Mouse (Mus musculus) megakaryocyte-erythroid progenitor cell, adult 5-6 weeks (primary cell): ENCODE results near the gene Srd5a1. TPM values are rescaled to one million over a fixed set of nuclear protein-coding genes. Genes with fewer than 3 reads are reported as not detected.
"Not testable (repeated sequence)": the region's sequence is repeated elsewhere in the genome, so short reads cannot be mapped to it uniquely, and the experiment has no call there.

ENCODE experiments used
- ATAC-seq: replicated peaks from 2 replicates; pipeline ENCODE4 v1.8.0; 2016; ENCODE audit warnings: mild to moderate bottlenecking, inconsistent platforms; ENCODE audit not compliant: severe bottlenecking, poor library complexity, low FRiP score, low TSS enrichment
- total RNA-seq, 2 experiments: library from RNA; stranded (forward) in 1 of 2; stranded (reverse) in 1 of 2; fragments of 200-1000, 215-1000 nt in 1 of 2; fragments of >200 nt in 1 of 2; fragmentation: Nextera tagmentation in 1 of 2; gene quantifications; 2 replicates each; pipeline ENCODE4 v1.2.3; 2014 to 2017

Gene Srd5a1
- total RNA-seq (2014; fragmentation: Nextera tagmentation) (3.8 and 4.7 TPM in 2 replicates), total RNA-seq (2017) (2.6 and 3.0 TPM in 2 replicates)

DNA sequence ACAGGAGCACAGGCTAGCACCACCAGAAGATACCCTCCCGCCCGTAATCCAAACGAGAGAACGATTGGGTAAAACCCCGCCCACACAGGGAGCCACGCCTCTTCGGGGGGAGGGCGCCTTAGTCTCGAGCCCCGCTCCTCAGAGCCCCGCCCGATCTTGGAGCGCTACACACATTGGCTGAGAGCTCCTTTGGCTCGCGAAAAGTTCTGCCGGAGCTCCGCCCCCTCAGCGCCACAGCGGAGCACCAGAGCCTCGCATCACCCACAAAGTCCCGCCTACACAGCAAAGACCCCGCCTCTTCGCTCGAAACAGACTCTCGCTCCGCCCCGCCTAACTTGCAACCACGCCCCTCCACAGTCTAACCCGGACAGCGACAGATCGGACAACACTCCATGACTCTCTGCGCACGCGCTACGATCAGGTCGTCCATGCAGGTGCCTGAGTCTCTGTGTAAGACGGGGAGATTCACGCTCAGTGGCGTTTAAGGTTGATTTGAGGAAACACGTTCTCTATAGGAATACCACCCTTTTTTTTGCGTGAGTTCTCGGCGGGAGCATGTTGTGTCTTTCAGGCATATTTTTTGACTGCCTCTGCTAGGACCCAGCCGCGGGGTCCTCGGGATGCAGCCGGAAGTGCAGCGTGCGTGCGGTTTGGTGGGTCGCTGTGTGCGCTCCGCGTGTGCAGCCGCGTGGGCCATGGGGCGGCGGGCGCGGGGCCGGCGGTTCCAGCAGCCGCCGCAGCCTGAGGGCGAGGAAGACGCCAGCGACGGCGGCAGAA, at the start of gene Srd5a1:
TSS of gene Srd5a1 (minus strand) at position 45 of the 777 bp plus-strand sequence.
- peak; percentile 94 for ATAC-seq

DNA sequence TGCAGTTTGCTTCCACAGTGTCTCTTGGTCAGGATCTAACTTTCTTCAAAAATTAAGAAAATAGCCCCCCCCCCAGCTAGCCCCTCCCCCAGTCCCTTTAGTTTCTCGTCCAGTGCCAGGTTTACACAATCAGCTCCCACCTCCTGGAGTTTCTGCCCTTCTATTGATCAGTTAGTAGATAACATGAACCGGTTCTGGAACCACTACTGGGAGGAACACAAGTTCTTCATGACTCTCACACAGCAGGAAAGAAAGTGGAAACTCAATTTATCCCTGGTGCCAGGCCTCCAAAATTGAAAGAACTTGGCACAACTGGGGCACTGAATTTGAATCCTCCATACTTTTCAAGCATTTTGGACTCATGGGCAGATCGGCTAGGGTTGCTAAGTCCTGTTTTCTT, 43.3 kb upstream of the Srd5a1 start:
- no peak for ATAC-seq

DNA sequence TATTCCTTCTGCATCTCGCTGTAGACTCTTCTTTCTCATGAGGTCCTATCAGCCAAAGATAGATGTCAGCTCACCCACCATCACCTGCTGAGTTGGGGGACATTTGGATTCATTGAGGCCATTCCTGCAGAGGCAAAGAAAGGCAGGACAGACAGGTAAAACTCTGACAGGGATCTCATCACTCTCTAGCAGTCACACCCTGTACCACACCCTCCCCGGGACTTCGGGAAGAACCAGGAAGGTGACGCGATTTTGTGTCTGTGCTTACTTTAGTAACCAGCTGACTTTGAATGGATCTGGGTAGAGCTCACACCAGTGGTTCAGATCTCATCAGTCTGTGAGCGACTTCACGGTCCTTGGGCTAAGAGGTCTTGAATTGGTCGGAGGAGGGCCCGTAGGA, 35.2 kb upstream of the Srd5a1 start:
- no peak for ATAC-seq

DNA sequence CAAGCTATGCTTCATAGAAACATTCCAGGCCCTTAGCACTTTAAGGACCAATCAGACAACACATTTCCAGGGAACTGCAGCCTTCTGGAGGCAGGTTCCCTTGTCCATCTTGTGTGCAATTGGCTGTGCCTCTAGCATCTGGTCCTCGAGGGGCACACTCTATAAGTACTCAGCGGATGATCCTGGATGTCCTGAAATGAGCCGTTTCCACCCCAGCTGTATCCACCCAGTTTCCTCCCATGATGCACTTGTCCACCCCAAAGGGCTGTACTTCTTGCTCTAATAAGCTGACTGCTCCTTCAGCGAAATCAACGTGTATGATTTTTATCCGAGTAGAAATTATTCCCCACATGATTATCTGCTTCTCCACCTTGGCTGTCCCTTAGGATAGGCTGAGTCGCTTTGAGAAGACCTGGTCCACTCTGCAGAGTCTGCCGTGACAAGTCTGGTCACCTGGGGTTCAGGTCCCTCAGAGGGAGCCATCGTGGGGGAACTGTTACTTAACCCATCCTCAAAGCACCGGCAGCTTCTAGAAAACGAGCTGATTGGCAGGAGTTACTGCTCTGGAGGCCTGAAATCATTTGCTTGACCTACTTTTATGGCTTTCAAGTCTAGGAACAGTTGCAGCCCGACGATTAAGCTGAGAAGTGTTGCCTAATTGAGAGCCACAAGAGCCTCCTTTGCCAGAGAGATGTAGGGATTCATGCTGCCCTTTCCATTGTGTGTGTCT, 34.6 kb upstream of the Srd5a1 start:
- ATAC-seq, result no peak

DNA sequence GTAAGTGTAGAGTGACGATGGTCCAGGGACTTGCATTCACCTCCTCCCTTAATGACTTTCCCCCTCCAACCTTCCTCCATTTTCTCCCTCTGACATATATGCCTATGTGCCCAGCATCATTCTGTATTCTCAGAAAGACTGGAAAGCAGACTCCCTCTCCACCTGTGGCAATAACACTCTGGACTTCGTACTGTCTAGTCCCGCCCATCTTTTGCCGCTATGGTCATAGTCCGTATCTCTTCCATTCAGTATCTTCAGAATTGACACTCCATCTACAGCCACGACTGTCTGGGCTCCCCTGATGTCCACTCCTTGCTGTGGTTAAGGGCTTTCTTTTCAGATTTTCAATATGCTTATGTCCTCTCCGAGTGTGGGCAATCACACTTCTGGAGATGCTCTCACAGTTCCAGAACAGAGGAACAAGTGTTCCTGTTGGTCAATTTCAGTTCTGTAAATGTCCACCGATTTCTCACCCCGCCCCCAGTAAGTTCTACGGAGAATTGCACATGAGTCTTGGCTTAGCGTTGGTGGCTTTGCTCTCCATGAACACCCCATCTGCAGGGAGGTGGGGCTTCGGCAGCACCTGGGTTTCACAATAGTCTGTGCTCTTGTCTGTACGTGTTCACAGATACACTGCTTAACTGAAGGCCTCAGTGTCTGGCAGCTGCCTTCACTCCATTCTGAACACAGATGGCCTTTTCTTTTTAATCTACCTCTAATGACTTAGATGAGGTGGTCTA, 33.4 kb upstream of the Srd5a1 start:
- no peak for ATAC-seq

DNA sequence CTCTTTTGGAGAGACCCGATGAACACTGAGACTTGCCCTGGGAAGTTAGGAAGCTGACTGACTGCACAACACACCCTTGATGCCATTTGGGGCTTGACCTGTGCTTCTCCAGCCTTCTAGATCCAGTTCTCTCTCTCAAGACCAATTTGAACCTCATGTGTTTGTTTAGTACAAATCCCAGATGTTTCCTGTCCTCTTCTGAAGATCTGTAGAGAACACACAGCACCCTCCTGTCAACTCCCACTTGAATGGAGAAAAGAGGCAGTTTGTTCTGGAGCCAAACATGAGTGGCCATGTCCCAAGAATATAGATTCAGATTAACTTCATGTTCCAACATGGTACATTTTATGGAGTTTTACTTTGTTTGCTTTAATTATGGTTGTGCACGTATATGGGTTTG, 32.7 kb upstream of the Srd5a1 start:
- no peak for ATAC-seq

DNA sequence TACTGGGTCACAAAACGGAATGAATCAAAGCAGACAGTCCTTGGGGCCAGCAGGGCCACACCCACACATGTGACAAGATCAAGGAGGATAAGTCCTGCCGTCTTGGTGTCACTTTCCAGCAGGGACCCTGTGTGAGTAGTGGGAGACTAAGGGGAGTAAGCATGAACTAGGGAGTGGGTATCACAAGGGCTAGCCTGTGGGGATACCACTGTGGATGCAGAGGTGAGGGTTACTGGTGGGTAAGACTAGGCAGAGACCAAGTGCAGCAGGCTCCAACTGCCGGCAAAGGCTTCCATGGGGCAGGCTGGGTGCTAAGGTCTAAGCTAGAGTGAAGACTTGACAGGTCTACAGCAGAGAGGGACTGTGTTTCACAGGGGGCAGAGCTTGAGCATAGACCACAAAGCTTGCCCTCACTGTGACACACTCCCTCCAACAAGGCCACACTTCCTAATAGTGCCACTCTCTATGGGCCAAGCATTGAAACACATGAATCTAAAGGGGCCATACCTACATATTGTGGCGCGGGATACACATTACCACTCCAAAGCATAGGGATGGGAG, 31.5 kb upstream of the Srd5a1 start:
- ATAC-seq, result peak; percentile 35

DNA sequence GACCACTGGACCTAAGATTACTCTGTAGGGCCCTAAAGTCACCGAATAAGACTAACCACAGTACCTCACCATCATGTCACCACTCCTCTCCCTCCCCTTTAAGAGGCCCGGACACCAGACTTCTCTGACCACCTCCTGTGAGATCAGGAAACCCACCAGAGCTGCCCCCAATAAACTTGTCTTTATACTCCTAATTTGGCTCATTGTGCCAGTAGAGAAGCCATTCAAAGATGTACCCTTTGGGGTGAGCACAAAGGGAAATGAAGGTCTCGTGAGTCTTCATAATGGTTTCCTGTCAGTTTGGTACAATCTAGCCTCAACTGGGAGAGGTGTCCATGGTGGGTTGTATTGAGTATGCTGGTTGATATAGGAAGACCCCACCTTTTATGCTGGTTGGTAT, 29.8 kb upstream of the Srd5a1 start:
- ATAC-seq, result no peak

DNA sequence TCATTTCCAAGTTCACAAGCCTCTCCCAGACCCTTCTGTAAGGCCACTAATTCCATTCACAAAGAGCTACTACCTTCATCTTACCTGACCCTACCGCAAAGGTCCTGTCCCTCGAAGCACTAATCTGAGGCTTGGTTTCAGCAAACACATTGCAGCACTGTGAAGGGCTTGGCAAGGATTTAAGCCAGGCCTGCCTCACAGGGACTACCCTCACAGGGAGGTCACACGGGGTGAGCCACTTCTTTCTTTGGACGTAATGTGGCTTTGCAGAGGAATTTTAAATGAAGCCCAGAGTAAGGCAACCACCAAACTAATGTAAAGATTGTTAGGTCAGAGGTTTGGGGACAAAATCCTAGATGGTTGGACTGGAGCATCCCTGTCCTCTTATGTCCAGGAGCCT, 29.3 kb upstream of the Srd5a1 start:
- ATAC-seq, result no peak

DNA sequence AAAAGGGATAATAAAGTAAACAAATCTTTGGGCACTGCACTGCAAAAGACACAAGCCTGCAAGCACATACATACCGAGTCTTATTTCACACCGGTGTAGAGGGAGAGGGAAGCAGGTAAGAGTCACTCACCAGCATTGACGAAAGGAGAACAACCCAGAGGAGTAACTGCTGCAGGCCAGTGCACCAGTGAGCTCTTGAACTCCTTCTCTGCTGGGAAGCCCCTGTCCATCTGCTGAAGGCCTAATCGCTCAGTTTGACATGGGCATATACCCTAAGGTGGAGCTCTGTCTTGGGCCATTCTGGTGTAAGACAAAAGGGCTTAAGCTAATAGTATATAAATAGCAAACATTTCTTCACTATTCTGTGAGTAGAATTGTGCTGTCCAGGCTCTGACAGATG, 28.9 kb upstream of the Srd5a1 start:
- ATAC-seq, result no peak

DNA sequence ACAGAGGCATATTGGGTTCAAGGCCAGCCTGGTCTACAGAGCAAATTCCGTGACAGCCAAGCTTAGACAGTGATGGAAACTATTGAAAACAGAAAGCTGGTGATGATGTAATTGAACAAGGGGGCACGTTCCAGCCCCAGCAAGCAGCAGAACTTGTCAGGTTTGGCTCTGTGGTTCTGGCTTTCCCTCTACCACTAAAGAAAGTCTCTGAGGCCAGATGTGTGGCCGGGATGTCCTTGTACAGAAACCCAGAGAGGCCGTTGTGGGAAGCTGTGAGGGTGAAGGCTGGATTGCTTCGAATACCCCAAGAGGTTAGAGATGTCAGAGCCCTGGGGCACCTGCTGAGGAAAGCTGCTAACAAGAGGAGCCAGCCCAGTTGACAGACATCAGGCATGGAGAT, 28.0 kb upstream of the Srd5a1 start:
- no peak for ATAC-seq

DNA sequence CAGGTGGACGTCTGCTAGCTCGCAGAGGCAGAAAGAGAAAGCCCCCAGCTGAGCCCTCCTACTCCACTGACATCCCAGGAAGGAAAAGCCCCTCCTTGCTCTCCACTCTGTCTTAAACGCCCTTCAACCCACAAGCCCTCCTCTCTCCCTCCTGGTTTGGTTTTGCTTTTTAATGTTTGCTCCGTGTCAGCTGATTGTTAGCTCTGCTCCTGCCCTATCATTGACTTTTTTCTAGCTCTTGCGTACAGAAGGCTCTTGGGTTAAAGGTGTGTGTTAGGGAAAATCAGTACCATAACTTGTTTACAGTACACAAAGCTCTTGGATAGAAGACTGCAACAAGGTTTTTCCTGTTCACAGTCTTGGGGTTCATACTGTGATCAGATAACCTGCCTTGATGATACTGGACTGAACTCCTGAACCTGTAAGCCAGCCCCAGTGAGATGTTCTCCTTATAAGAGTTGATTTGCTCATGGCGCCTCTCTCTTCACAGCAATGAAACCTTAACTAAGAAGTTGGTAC, 26.9 kb upstream of the Srd5a1 start:
- ATAC-seq, result no peak

DNA sequence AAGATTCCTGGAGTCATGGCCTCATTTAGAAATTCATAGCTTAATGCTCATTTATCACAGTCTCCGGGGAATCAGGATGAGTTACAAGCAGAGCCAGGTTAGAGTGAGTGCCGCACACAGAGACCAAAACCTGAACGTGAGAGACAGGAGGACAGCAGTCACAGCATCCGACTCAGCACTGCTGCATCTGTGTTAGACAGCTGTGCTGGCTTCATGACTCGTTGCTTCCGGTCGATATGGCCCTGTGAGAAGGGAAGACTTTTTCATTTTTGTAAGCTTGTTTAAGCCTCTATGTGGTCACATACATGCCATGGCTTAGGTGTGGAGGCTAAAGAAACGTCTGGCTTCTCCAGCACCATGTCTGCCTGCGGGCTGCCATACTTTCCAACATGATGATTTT, 26.4 kb upstream of the Srd5a1 start:
- ATAC-seq, result no peak

DNA sequence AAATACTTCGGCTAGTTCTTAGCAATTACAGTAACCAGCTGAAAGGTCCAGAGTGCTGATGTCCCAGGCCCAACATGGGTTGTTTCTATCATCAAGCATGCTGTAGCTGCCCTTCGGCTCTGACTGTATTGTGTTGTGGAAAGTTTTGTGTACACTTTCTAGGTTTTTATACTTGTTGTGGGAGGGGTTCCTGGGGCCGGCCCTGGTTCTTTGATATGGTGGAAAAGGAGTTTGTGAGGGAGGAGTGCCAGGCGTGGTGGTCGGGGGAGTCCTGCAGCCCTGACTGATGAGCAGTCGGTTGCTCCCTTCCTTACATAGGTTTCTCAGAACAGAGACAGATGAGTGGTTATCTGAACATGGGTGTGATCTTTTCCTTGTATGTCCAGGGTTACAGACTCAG, 25.6 kb upstream of the Srd5a1 start:
- no peak for ATAC-seq

DNA sequence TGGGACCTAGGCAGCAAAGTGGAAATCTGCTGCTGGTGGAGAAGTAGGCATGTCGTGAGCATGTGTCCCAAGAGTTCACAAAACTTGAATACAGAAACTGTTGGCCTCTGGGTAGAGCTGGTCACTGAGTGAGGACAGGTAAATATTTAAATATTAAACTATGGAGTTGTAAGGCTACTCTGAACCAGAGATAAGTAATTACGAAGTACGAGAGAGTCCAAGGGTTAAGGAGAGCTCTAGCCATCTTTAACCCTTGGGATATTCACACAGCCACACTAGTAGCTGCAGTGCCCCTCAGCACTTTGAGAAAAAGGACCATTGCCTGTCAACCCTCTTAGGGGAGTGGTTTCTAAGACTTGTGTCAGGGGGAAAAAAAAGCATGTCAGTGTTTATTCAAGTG, 25.1 kb upstream of the Srd5a1 start:
- ATAC-seq, result no peak

DNA sequence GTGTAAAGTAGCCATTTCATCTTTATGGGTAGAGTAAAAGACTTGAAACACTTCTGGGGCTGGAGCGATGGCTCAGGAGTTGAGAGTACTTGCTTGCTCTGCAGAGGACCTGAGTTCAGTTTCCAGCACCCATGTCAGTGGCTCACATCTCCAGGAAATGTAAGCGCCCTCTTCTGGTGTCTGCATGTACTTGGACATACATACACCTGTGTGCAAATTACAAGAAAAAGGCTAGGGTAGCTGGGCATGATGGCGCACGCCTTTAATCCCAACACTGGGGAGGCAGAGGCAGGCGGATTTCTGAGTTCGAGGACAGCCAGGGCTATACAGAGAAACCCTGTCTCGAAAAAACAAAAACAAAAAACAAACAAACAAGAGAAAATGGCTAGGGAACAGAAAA, 24.6 kb upstream of the Srd5a1 start:
- ATAC-seq, result not testable (repeated sequence)

DNA sequence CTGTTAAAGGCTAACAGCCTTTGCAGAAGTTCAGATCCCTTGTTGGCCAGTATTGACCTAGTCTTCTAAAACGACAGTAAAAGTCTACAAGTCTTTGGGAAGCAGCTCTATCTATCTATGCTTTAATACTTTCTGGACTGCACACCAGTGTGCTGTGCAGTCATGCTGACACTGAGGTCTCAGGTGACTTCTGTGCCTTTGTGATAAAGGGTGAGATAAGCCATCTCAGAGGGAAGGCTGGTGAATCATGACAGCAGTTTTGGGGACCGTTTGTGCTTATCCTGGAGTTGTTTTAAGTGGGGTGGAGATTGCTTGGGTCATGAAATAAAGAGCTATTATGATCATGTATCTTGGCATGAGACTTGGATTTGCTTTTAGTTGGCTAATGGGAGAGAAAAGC, 22.7 kb upstream of the Srd5a1 start:
- 0 out of 2 replicates have a peak, but pooled peaks have one; percentile 34 for ATAC-seq

DNA sequence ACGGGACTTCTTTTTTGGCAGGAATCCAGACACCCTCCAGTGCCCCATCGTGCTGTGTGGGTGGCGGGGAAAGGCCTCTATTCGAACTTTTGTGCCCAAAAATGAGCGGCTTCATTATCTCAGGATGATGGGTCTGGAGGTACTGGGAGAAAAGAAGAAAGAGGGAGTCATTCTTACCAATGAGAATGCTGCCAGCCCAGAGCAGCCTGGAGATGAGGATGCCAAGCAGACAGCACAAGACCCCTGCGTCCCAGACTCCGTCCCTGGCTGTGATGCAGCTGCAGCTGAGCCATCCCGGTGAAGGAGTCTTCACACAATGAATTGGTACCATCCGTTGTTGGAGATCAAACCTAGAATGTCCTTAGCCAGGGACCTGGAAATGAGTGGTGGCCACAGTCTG, 22.3 kb upstream of the Srd5a1 start:
- ATAC-seq, result no peak

DNA sequence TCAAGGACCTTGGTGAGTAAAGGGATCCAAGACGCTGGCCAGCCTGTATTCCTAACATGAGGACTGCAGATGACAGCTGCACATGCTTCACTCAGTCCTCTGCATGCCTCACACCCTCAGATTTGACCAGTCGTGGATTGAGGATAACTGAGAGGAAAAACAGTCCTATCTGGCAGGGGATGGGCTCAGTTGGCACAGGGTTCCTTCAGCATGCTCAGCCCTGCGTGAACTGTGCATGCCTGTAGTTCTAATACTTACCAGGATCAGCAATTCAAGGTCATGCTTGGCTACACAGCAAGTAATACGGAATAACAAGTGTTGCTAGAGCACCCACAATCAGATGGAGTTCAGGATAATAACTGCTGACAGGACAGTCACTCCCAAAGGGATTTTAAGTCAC, 20.4 kb upstream of the Srd5a1 start:
- ATAC-seq, result no peak

DNA sequence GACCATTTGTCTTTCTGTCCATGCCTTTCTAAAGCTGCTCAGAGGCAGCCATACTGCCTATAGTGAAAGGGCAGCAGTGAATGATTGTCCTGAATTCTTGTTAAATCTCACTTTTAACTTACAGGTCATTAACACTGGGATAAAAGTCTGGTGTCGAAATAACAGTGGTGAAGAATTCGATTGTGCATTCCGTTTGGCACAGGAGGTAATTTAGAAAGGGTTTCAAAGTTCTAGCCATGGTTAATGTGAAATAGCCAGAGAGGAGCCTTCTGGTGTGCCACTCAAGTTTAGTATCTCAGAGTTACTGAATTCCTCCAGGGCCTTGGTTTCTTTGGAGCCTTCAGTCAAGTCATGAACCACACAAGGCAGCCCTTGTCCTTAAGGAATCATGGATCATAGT, 19.9 kb upstream of the Srd5a1 start:
- ATAC-seq, result no peak
